Mouse (Mus musculus): ENCODE measurements around the gene Tbce. TPM values are rescaled to one million over a fixed set of nuclear protein-coding genes. Genes with fewer than 3 reads are reported as not detected.
"Not testable (repeated sequence)": the region's sequence is repeated elsewhere in the genome, so short reads cannot be mapped to it uniquely, and the experiment has no call there.

The Tbce gene
- polyA plus RNA-seq, 1 experiment, result 36.7 TPM

GRCm38 (mm10) chr13:14026154-14026820, 13.2 kb downstream of the Tbce start:
- Histone ChIP-seq H3K4me3 (ENCODE audit: control insufficient read depth, insufficient read depth, low read length) (no peak overlapping the region), H3K27me3 (ENCODE audit: control insufficient read depth, insufficient read depth, low read length) (no peaks in the 10 kb centered on the region), H3K4me1 (replicated peaks; ENCODE audit: control insufficient read depth, insufficient read depth, low read length) (no peaks in the 10 kb centered on the region), H3K36me3 (ENCODE audit: control insufficient read depth, insufficient read depth, low read length) (peaks cover 38% of the 10 kb centered on the region), H3K27ac (ENCODE audit: control insufficient read depth, insufficient read depth, low read length) (no peak overlapping the region)
- TF ChIP-seq POLR2A (IDR thresholded peaks at IDR 0.05; ENCODE audit: control insufficient read depth, extremely low read depth, insufficient read depth, low read length, poor library complexity) (no peak), CTCF (IDR thresholded peaks at IDR 0.05; ENCODE audit: borderline replicate concordance, control insufficient read depth, extremely low read depth, insufficient read depth, low read length, poor library complexity) (no peak)
- no peak for DNase-seq
- WGBS, result 98% methylated on average over 6 of the region's 6 CpGs

- Histone ChIP-seq H3K27me3 (ENCODE audit: control insufficient read depth, insufficient read depth, low read length) (no peaks in the 10 kb centered on the region), H3K36me3 (ENCODE audit: control insufficient read depth, insufficient read depth, low read length) (peaks cover 38% of the 10 kb centered on the region), H3K27ac (ENCODE audit: control insufficient read depth, insufficient read depth, low read length) (no peak overlapping the region), H3K4me3 (ENCODE audit: control insufficient read depth, insufficient read depth, low read length) (no peak overlapping the region), H3K4me1 (replicated peaks; ENCODE audit: control insufficient read depth, insufficient read depth, low read length) (no peaks in the 10 kb centered on the region)
- DNase-seq, result no peak
- 98% methylated on average over 6 of the region's 6 CpGs for WGBS
- TF ChIP-seq CTCF (IDR thresholded peaks at IDR 0.05; ENCODE audit: borderline replicate concordance, control insufficient read depth, extremely low read depth, insufficient read depth, low read length, poor library complexity), result no peak
- TF ChIP-seq POLR2A (IDR thresholded peaks at IDR 0.05; ENCODE audit: control insufficient read depth, extremely low read depth, insufficient read depth, low read length, poor library complexity), result no peak
Observed at GRCm38 (mm10) chr13:14025554-14025953, 13.9 kb downstream of the Tbce start.

GRCm38 (mm10) chr13:14021417-14021816, 18.0 kb downstream of the Tbce start:
- not testable (repeated sequence) for H3K4me1 ChIP-seq (replicated peaks; ENCODE audit: control insufficient read depth, insufficient read depth, low read length); DNase-seq; H3K27me3 ChIP-seq (ENCODE audit: control insufficient read depth, insufficient read depth, low read length); H3K27ac ChIP-seq (ENCODE audit: control insufficient read depth, insufficient read depth, low read length); H3K4me3 ChIP-seq (ENCODE audit: control insufficient read depth, insufficient read depth, low read length)
- peaks cover 19% of the 10 kb centered on the region for H3K36me3 ChIP-seq (ENCODE audit: control insufficient read depth, insufficient read depth, low read length)
- 79% methylated on average over 11 of the region's 12 CpGs for WGBS

- no peak for DNase-seq
- H3K36me3 ChIP-seq (ENCODE audit: control insufficient read depth, insufficient read depth, low read length), result peaks cover 17% of the 10 kb centered on the region; the same call in 1 of the 2 replicates
- 96% methylated on average over 3 of the region's 3 CpGs for WGBS
- no peaks in the 10 kb centered on the region for H3K4me1 ChIP-seq (replicated peaks; ENCODE audit: control insufficient read depth, insufficient read depth, low read length)
- H3K27ac ChIP-seq (ENCODE audit: control insufficient read depth, insufficient read depth, low read length), result no peak overlapping the region
- no peaks in the 10 kb centered on the region for H3K27me3 ChIP-seq (ENCODE audit: control insufficient read depth, insufficient read depth, low read length)
- no peak for TF ChIP-seq POLR2A (IDR thresholded peaks at IDR 0.05; ENCODE audit: control insufficient read depth, extremely low read depth, insufficient read depth, low read length, poor library complexity)
- no peak for TF ChIP-seq CTCF (IDR thresholded peaks at IDR 0.05; ENCODE audit: borderline replicate concordance, control insufficient read depth, extremely low read depth, insufficient read depth, low read length, poor library complexity)
- H3K4me3 ChIP-seq (ENCODE audit: control insufficient read depth, insufficient read depth, low read length), result no peak overlapping the region
Observed at GRCm38 (mm10) chr13:14018852-14019251, 20.6 kb downstream of the Tbce start.

GRCm38 (mm10) chr13:14018283-14018682, 21.2 kb downstream of the Tbce start:
- TF ChIP-seq CTCF (IDR thresholded peaks at IDR 0.05; ENCODE audit: borderline replicate concordance, control insufficient read depth, extremely low read depth, insufficient read depth, low read length, poor library complexity) (no peak), POLR2A (IDR thresholded peaks at IDR 0.05; ENCODE audit: control insufficient read depth, extremely low read depth, insufficient read depth, low read length, poor library complexity) (no peak)
- no peak for DNase-seq
- H3K27ac ChIP-seq (ENCODE audit: control insufficient read depth, insufficient read depth, low read length), result no peak overlapping the region
- H3K27me3 ChIP-seq (ENCODE audit: control insufficient read depth, insufficient read depth, low read length), result no peaks in the 10 kb centered on the region
- H3K4me3 ChIP-seq (ENCODE audit: control insufficient read depth, insufficient read depth, low read length), result no peak overlapping the region
- no peaks in the 10 kb centered on the region for H3K4me1 ChIP-seq (replicated peaks; ENCODE audit: control insufficient read depth, insufficient read depth, low read length)
- peaks cover 19% of the 10 kb centered on the region; the same call in 1 of the 2 replicates for H3K36me3 ChIP-seq (ENCODE audit: control insufficient read depth, insufficient read depth, low read length)

- WGBS, result 96% methylated on average over 6 of the region's 6 CpGs
- Histone ChIP-seq H3K27ac (ENCODE audit: control insufficient read depth, insufficient read depth, low read length) (no peak overlapping the region), H3K4me1 (replicated peaks; ENCODE audit: control insufficient read depth, insufficient read depth, low read length) (no peaks in the 10 kb centered on the region; the same call in 1 of the 2 replicates), H3K27me3 (ENCODE audit: control insufficient read depth, insufficient read depth, low read length) (no peaks in the 10 kb centered on the region), H3K36me3 (ENCODE audit: control insufficient read depth, insufficient read depth, low read length) (peaks cover 23% of the 10 kb centered on the region; the same call in 1 of the 2 replicates), H3K4me3 (ENCODE audit: control insufficient read depth, insufficient read depth, low read length) (no peak overlapping the region)
- TF ChIP-seq CTCF (IDR thresholded peaks at IDR 0.05; ENCODE audit: borderline replicate concordance, control insufficient read depth, extremely low read depth, insufficient read depth, low read length, poor library complexity) (no peak), POLR2A (IDR thresholded peaks at IDR 0.05; ENCODE audit: control insufficient read depth, extremely low read depth, insufficient read depth, low read length, poor library complexity) (no peak)
- DNase-seq, result no peak
Observed at GRCm38 (mm10) chr13:14015609-14016008, 23.8 kb downstream of the Tbce start.

- Histone ChIP-seq H3K27me3 (ENCODE audit: control insufficient read depth, insufficient read depth, low read length) (no peaks in the 10 kb centered on the region), H3K27ac (ENCODE audit: control insufficient read depth, insufficient read depth, low read length) (no peak overlapping the region), H3K36me3 (ENCODE audit: control insufficient read depth, insufficient read depth, low read length) (peaks cover 23% of the 10 kb centered on the region; the same call in 1 of the 2 replicates), H3K4me3 (ENCODE audit: control insufficient read depth, insufficient read depth, low read length) (no peak overlapping the region), H3K4me1 (replicated peaks; ENCODE audit: control insufficient read depth, insufficient read depth, low read length) (no peaks in the 10 kb centered on the region; the same call in 1 of the 2 replicates)
- WGBS, result 94% methylated on average over 4 of the region's 4 CpGs
- TF ChIP-seq POLR2A (IDR thresholded peaks at IDR 0.05; ENCODE audit: control insufficient read depth, extremely low read depth, insufficient read depth, low read length, poor library complexity), result no peak
- no peak for TF ChIP-seq CTCF (IDR thresholded peaks at IDR 0.05; ENCODE audit: borderline replicate concordance, control insufficient read depth, extremely low read depth, insufficient read depth, low read length, poor library complexity)
- DNase-seq, result no peak
Observed at GRCm38 (mm10) chr13:14014540-14014939, 24.9 kb downstream of the Tbce start.
